Mouse (Mus musculus) thymus, postnatal 36 days (tissue): ENCODE results near the gene Cse1l.

ENCODE experiments used
- DNase-seq, 2 experiments: peaks; one replicate each; pipeline ENCODE4 v3.0.0; 2022; ENCODE audit warnings: mixed read lengths in 2 of 2

Cse1l gene

GRCm38 (mm10) chr2:166903719-166904282 is 2.0 kb upstream of the Cse1l start:
- no peak for DNase-seq

GRCm38 (mm10) chr2:166906523-166907182 is 813 bp downstream of the Cse1l start:
- DNase-seq = no peak

DNA sequence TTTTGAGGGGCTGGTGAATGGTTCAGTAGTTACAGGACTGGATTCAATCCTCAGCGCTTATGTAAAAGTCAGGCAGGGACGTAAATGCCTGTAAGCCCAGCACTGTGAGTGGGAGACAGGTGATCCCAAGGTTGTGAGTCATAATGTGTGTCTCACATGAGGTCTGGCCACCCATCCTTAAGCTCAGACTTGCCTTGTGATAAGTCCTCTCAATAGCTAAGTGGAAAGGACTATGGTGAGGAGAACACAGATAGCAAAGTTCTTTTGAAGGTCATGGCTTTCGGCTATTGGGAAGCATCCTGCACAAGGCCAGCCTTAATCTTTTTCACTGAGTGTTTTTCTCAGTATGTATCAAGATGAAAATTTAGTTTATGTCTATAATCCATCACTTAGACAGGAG is 3.9 kb downstream of the Cse1l start:
- DNase-seq = no peak

DNA sequence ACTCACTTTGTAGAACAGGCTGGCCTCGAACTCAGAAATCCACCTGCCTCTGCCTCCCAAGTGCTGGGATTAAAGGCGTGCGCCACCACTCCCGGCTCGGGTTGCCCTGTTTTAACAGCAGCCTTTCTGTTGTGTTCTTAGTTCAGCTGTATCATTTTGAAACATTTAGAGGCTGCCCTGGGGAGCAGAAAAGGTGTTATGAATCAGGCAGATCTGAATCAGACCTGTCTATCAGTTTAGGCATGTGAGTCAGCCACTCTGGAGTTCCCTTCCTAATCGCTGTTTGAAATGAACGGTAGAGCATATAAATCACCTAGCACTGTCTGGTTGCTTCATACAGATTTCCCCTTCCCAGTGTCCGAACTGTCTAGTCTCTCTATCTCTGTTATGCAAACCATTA is 4.7 kb downstream of the Cse1l start:
- DNase-seq = no peak

DNA sequence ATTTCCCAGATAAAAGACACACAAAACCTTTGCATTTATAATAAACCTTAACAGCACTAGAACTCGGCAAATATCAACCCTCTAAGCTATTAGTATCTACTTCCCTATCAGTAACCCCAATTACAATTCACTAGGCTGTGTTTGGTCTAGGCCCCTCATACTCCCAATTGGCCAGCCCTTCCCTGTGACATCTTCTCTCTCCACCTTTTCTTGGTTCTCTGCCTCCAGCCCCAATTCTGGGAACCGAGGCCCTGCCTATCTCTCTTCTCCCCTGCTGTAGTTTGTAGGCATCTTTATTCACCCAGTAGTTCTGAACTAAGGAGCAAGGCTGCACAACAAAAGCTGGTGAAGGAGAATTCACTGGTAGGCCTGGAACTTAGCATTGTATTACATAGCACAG is 18.1 kb downstream of the Cse1l start:
- no peak for DNase-seq

GRCm38 (mm10) chr2:166933943-166934342 is 28.1 kb downstream of the Cse1l start:
- DNase-seq = no peak

- no peak for DNase-seq
Measured at GRCm38 (mm10) chr2:166934416-166934815, 28.6 kb downstream of the Cse1l start.

DNA sequence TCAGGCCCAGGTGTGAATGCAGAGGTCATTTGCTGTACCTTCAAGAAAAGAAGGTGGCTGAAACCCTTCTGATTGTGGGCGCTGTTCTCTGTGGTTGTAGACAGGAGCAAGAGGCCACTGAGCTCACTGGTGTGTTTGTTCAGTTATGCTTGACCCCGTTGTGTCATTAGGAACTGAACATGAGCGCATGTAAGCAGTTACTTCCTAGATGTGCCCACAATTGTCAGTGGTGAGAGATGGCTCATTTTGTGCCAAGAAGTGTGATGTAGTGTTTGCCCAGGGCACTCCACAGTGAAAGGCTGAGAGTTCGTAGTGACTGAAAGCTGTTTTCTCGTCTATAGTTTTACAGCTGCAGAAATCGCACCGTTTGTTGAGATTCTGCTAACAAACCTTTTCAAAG is 29.7 kb downstream of the Cse1l start:
- no peak for DNase-seq

- no peak for DNase-seq
Measured at GRCm38 (mm10) chr2:166936166-166936565, 30.3 kb downstream of the Cse1l start.

DNA sequence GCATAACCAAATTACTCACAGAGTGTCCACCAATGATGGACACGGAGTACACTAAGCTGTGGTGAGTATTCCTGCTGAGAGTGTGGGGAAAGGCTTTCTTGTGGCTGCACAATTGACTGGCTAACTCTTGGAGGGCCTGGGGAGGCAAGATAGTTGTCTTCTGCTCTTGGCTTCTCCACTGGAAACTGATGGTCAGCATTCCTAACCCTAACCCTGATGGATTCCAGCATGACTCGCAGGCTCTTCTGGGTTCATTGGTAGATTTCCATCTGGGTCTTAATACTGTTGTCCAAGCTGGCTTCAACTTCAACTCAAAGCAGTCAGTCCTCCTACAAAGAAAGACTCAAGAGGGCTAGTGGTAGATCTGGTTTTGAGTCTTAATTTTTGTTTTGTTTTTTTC is 37.3 kb downstream of the Cse1l start:
- DNase-seq = no peak

DNA sequence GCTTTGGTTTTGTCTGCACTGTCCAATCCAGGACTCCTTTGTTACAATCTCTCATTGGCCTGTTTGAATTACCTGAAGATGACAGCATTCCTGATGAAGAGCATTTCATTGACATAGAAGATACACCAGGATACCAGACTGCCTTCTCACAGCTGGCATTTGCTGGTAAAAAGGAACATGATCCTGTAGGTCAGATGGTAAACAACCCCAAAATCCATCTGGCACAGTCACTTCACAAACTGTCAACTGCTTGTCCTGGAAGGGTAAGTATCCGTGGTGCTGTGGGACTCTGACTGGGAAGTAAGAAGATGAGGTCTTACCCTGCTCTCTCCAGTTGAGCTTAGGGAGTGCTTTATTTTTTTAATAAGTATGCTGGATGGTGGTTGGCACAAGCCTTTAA is 38.5 kb downstream of the Cse1l start:
- DNase-seq = no peak

GRCm38 (mm10) chr2:166945456-166945855 is 39.6 kb downstream of the Cse1l start:
- peak; percentile 7 to 18 for DNase-seq

DNA sequence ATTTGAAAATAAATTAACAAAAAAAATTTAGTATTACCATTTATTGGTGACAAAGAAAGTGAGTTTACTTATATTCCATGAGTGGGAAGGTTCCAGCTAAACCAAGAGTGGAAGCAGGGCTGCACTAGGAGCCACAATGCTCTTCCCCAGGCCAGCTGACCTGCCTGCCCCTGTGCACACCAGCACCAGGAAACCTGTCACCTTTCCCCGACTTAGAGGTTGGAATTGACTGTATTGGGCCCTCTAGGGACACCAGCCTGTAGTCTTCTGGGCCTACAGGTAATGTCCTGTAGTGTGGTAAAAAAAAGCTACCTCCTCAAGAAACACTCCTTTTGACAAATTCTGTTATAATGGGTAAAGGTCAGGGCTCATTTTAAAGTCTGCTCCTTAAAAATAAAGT is 42.4 kb downstream of the Cse1l start:
- DNase-seq = no peak

DNA sequence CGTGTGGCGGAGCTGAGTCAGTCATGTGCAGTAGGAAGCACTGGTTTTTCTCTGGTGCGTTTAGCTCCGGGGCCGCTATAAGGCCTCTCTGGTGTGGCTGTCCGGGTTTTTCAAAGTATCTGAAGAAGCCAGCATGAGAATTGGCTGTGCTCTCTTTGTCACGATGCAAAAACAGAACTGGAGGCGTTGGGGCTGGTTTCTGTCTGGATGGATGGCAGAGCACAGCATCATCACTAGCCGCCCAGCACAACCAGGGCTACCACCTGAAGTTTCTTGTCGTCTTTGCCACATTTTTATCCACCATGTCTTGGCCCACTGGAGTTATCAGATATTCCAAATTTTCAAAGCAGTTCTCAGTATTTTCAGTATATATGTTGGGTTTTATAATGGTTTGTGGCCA is 43.1 kb downstream of the Cse1l start:
- DNase-seq = no peak

- DNase-seq = no peak
Measured at GRCm38 (mm10) chr2:166950853-166951648, 45.2 kb downstream of the Cse1l start.

DNA sequence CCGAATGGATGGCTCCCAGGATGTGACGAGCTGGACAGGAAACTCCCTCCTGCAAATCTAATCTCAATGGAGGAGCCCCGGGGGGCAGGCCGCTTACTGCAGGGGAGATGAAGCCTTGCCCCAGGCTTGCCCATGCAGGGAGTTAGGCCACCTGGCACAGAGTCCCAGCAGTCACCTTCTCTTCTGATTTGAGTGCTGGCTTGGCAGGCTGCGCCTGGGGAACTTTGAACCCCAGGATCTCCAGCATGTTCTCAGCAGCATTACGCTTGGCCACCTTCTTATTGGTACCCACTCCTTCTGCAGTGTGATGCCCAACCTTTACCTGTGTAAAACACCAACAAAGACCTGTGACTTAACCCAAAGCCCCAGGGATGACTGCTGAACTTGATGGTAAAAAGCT is 46.3 kb downstream of the Cse1l start:
- DNase-seq = no peak

DNA sequence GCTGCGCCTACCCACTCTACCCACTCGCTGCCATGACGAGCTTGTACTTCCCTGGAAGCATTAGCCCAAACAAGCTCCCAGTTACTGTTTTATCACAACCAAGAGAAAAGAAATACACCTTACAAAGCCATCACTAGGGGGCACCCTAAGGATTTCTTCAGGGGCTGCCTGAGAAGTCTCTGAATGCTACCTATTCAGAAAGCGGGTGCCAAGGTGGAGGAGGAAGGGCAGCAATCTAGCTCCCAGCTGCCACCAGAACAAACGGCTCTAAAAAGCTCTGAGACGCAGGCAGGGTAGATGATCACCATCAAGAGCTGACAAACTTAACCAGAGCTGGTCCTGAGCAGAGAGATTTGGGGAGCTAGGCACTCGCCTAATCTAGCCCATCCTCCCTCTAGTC is 51.0 kb downstream of the Cse1l start:
- peak; percentile 18 to 33 for DNase-seq

DNA sequence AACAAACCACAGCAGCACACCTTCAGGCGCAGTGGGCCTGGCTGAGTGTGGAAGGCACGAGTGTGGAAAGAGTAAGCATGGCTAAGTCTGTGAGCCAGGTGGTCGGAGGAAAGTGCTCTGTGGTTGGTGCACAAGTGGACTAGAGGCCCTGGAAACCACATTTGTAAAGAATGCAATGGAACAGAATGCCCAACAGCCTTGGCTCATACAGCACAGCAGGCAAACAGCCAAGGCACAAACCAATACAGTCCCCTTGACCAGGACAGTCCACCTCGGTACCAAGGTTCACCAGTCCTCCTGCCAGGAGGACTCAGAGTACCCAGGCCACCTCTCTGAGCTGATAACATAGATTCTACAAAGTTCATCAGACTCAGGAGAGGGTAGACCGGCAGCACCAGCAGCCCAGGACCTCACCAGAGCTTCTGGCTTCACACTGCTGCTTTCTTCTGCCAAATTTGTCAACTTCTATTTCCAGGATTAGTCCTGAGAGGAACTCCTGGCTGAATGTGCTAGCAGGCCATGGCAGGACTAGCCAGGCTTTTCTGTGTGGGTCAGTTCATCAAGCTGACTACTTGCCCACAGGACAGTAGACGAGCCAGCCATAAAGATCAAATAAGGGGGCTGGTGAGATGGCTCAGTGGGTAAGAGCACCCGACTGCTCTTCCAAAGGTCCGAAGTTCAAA is 54.9 kb downstream of the Cse1l start:
- DNase-seq = no peak

- no peak for DNase-seq
Measured at GRCm38 (mm10) chr2:166963257-166963656, 57.4 kb downstream of the Cse1l start.

GRCm38 (mm10) chr2:166964773-166965172 is 58.9 kb downstream of the Cse1l start:
- DNase-seq = no peak

GRCm38 (mm10) chr2:166973153-166973552 is 67.3 kb downstream of the Cse1l start:
- DNase-seq = no peak

GRCm38 (mm10) chr2:166974177-166974872 is 68.5 kb downstream of the Cse1l start:
- DNase-seq = no peak

DNA sequence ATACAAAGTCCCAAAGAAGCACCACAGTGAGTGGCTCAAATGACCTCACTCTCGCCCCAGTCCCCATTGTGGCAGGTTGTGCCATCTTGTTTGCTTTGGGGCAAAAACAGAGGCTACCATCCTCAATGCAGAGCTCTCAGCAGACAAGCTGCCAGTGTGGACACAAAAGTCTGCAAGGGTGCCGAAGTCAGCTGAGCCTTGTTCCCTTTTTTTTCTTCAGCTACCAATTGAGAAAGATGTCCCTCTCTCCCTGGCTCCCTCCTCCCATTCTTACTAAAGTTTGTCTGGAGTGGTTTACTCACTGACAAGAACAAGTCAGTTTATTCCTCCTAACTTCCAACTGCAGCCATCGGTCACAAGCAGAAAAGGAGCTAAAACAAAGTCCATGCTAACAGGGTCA is 70.5 kb downstream of the Cse1l start:
- DNase-seq = no peak
